In the genomic region with DNA sequence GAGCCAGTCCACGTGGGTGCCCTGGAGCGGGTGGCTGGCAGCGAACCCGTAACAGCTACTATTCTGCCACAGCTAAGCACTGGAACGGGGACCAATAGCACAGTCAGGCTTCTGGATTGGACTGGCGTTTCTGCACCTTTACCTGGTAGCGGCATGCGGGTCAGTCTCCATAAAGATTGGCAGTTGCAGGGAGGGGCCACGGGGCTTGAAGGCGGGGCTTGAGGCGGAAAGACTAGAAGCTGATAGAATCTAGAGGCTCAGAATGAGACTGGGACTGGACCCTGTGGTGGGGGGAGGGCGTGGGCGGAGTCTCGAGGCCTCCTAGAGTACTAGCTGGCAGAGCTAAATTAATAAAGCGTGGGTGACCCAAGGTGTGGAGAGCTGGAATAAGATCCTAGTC, we compare ENCODE assay signal across 8 mouse cellular contexts. TPM values are rescaled to one million over a fixed set of nuclear protein-coding genes. Genes with fewer than 3 reads are reported as not detected.
DNase-seq lines count a peak whose midpoint lies in the region; ATAC-seq lines count a peak whose summit lies in the region.
"Had no signal": no experiment of that assay in that cellular context is flagged by ENCODE, and none has a peak within 500 bp of the region (broad histone marks: within the 10 kb centered on the region; RNA-seq: fewer than 3 reads in every experiment).

No protein-coding gene starts in this region.

- peak; percentile 58 for DNase-seq in urinary bladder, postnatal 14 days (ENCODE audit: low spot score)
- DNase-seq in urinary bladder, postnatal 4 days (ENCODE audit: low spot score in 2 of 2) = no peak
- peak; percentile 66 to 77 for DNase-seq in kidney, postnatal 4 days
- DNase-seq in lung, postnatal 4 days = peak; percentile 24 to 35
- DNase-seq in testis, postnatal 10 days (ENCODE audit: low spot score) = peak; percentile 59

- H3K27ac ChIP-seq in forebrain, embryonic 15.5 days (replicated peaks) = no peak overlapping the region

- WGBS in forebrain, embryonic 15.5 days = 43% methylated on average over 15 of the region's 15 CpGs

- no peaks in the 10 kb centered on the region for H3K9me3 ChIP-seq in forebrain, embryonic 15.5 days

- H3K27me3 ChIP-seq in forebrain, embryonic 15.5 days = no peaks in the 10 kb centered on the region

- H3K4me1 ChIP-seq in forebrain, embryonic 15.5 days = peaks cover 11% of the 10 kb centered on the region

- ATAC-seq in forebrain, embryonic 15.5 days (replicated peaks) = 0 out of 2 replicates have a peak, but pooled peaks have one; percentile 23
- ATAC-seq in megakaryocyte progenitor cell, adult 5-6 weeks (replicated peaks; ENCODE audit: poor library complexity) = no peak

- H3K9ac ChIP-seq in forebrain, embryonic 15.5 days (replicated peaks) = no peak overlapping the region

- H3K4me3 ChIP-seq in forebrain, embryonic 15.5 days = 0 out of 2 replicates have a peak overlapping the region, but pooled peaks have one; percentile 7

- H3K36me3 ChIP-seq in forebrain, embryonic 15.5 days = no peaks in the 10 kb centered on the region

- H3K4me2 ChIP-seq in forebrain, embryonic 15.5 days (replicated peaks) = peak overlapping the region; percentile 30

RNA-seq across cellular contexts. Expression of a gene that starts 4.5 kb away (rescaled TPM):
- 0.86 and 1.3 TPM in 2 replicates for polyA plus RNA-seq in forebrain, embryonic 15.5 days (2015; fragmentation: Nextera tagmentation; extraction: Ambion mirVana)
- not detected in 2 replicates for total RNA-seq in megakaryocyte progenitor cell, adult 5-6 weeks (2015)
- not detected in 2 replicates for total RNA-seq in megakaryocyte progenitor cell, adult 5-6 weeks (2017)

RNA-seq across cellular contexts. Expression of a gene that starts 16.4 kb away (rescaled TPM):
- 172 and 180 TPM in 2 replicates for polyA plus RNA-seq in forebrain, embryonic 15.5 days (2015; fragmentation: Nextera tagmentation; extraction: Ambion mirVana)
- total RNA-seq in megakaryocyte progenitor cell, adult 5-6 weeks (2015) = 239 and 254 TPM in 2 replicates
- total RNA-seq in megakaryocyte progenitor cell, adult 5-6 weeks (2017) = 221 and 260 TPM in 2 replicates

RNA-seq across cellular contexts. Expression of a gene that starts 39.4 kb away (rescaled TPM):
- polyA plus RNA-seq in forebrain, embryonic 15.5 days (2015; fragmentation: Nextera tagmentation; extraction: Ambion mirVana) = 0.32 TPM in 1 of 2 replicates, not detected in the other
- total RNA-seq in megakaryocyte progenitor cell, adult 5-6 weeks (2015) = not detected in 2 replicates
- total RNA-seq in megakaryocyte progenitor cell, adult 5-6 weeks (2017) = not detected in 2 replicates
- total RNA-seq: neutrophil, adult 5-6 weeks had no signal

Comparison
In these comparisons a context has a peak if more than half of its experiments do, and no peak if none do; other contexts are left out.
1. DNase-seq: peak in urinary bladder, postnatal 14 days (single experiment), kidney, postnatal 4 days (2 of 2), lung, postnatal 4 days (2 of 2) and testis, postnatal 10 days (single experiment); none in urinary bladder, postnatal 4 days (0 of 2).